Mouse (Mus musculus) lung, embryonic 15.5 days (tissue): Measurements from ENCODE around the gene Sgsm1. TPM values are rescaled to one million over a fixed set of nuclear protein-coding genes. Genes with fewer than 3 reads are reported as not detected.

Experiments used
- ATAC-seq: fragments of 200-750 bp; cut with Nextera tagmentation; 2 replicates; pipeline ENCODE4 v1.8.0; 2017; ENCODE audit warnings: moderate number of reproducible peaks, borderline replicate concordance; ENCODE audit not compliant: low FRiP score, low TSS enrichment; ENCODE audit errors: extremely low read depth
- H3K27ac ChIP-seq: fragments of 300-500 bp; sonication (generic); 2 replicates; pipeline ENCODE4 v1.5.1; 2015; ENCODE audit warnings: moderate library complexity, mild to moderate bottlenecking, inconsistent platforms
- H3K27me3 ChIP-seq: fragments of 300-500 bp; sonication (generic); 2 replicates; pipeline ENCODE4 v1.6.1; 2015; ENCODE audit warnings: inconsistent platforms
- H3K36me3 ChIP-seq: fragments of 300-500 bp; sonication (generic); 2 replicates; pipeline ENCODE4 v1.6.1; 2015; ENCODE audit warnings: inconsistent platforms
- H3K4me1 ChIP-seq: fragments of 300-500 bp; sonication (generic); 2 replicates; pipeline ENCODE4 v1.6.1; 2015; ENCODE audit warnings: inconsistent platforms
- H3K4me2 ChIP-seq: fragments of 300-500 bp; sonication (generic); 2 replicates; pipeline ENCODE4 v1.6.1; 2015; ENCODE audit warnings: inconsistent platforms, mild to moderate bottlenecking, moderate library complexity
- H3K4me3 ChIP-seq: fragments of 300-500 bp; sonication (generic); 2 replicates; pipeline ENCODE4 v1.5.1; 2015; ENCODE audit warnings: mild to moderate bottlenecking, inconsistent platforms
- H3K9ac ChIP-seq: fragments of 300-500 bp; sonication (generic); 2 replicates; pipeline ENCODE4 v1.6.1; 2015; ENCODE audit warnings: inconsistent platforms
- H3K9me3 ChIP-seq: fragments of 300-500 bp; sonication (generic); 2 replicates; pipeline ENCODE4 v1.6.1; 2016; ENCODE audit warnings: inconsistent platforms
- WGBS: fragments of 180-500 bp; shearing (Covaris S2); methylation state at CpG from one replicate; pipeline ENCODE4 v1.1.7; 2015; 5-methylcytosine and 5-hydroxymethylcytosine counted together
- polyA plus RNA-seq: library from polyadenylated mRNA; unstranded; fragments of >200 nt; fragmentation: Nextera tagmentation; extraction: Ambion mirVana; gene quantifications from 2 replicates; pipeline ENCODE4 v1.2.1, GENCODE M21; 2015

Sgsm1 gene
- polyA plus RNA-seq, 1 experiment from 2014 or later = 5.4 TPM

DNA sequence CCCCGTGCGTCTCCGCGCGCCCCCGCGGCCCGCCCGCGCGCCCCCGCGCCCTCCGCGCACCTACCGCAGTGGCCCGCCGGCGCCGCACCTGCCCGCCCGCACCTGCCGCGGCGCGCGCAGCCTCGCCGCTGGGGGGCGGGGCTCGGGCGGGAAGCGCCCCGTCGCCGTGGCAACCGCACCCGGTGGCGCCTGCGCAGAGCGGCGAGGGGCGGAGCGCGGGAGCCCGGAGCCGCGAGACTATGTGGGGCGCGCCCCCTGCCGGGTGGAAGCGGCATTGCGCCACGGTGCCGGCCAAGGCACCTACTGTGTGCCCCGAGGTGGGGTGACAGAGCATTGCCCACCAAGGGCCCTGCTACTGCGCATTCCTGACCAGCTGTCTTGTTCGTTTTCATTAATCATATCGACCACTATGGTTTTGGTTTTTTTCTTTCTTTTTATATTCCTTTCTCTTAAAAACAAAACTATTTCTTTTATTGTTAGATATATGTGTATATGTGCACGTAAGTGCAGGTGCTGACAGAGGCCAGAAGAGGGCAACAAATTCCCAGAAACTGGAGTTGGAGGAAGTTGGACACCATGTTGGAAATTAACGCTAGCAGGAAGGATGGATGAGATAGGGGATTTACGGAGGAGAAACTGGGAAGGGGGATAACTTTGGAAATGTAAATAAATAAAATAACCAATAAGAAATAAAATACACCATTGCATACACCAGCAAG lies 89.3 kb downstream of the Sgsm1 start, which contains the start of gene 2900026A02Rik:
TSS of gene 2900026A02Rik (minus strand) at position 90 of the 719 bp plus-strand sequence.
- Histone ChIP-seq H3K4me3 (peak within 1 kb of the TSS; percentile 78), H3K27me3 (peaks cover 11% of the 10 kb centered on the region; the same call in 1 of the 2 replicates), H3K9ac (peak within 1 kb of the TSS; percentile 64), H3K27ac (peak within 1 kb of the TSS; percentile 67), H3K9me3 (no peaks in the 10 kb centered on the region), H3K36me3 (no peaks in the 10 kb centered on the region), H3K4me1 (peaks cover 29% of the 10 kb centered on the region), H3K4me2 (peak within 1 kb of the TSS; percentile 95)
- WGBS = 21% methylated on average over 23 of the region's 62 CpGs
- peak; percentile 45; the same call in 1 of the 2 replicates for ATAC-seq

DNA sequence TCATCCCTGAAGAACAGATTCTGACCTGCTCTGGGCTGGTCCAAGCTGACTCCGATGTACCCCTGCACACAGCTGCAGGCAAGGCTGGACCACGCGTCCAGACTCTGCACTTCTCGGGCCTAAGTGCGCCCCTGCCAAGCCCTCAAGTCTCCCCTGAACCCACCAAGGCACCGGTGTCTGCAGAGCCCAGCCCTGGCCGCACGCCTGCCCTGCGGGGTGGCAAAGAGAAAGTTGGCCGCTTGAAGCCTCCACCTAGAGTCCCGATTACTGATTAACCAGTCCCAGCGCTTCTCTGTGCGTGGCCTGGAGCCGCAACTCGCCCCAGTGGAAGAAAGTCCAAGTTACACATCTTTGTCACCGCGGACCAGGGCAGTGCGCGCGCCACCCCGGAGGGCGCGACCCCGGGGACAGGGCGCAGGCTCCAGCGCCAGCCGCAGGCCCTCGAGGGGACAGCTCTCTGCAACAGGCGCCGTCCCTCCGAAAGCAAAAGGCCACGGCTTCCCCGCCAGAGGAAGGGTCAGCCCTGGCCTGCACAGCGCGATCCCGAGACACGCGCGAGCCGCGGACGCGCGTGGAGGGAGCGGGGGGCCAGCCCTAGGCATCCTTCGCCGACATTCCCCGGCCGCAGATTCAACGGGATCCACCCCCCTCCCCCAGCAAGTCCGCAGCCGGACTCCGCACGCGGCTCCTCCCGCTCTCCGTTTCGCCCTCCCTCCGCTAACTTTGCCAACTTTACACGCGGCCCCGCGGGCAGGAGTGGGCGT lies 90.0 kb downstream of the Sgsm1 start:
- ATAC-seq = peak; percentile 27; the same call in 1 of the 2 replicates
- Histone ChIP-seq H3K27ac (peak overlapping the region; percentile 67), H3K9ac (peak overlapping the region; percentile 64), H3K4me1 (peaks cover 27% of the 10 kb centered on the region; the same call in 1 of the 2 replicates), H3K27me3 (peaks cover 11% of the 10 kb centered on the region; the same call in 1 of the 2 replicates), H3K4me3 (peak overlapping the region; percentile 78), H3K4me2 (peak overlapping the region; percentile 95), H3K9me3 (no peaks in the 10 kb centered on the region), H3K36me3 (no peaks in the 10 kb centered on the region)
- 3% methylated on average over 55 of the region's 64 CpGs for WGBS

DNA sequence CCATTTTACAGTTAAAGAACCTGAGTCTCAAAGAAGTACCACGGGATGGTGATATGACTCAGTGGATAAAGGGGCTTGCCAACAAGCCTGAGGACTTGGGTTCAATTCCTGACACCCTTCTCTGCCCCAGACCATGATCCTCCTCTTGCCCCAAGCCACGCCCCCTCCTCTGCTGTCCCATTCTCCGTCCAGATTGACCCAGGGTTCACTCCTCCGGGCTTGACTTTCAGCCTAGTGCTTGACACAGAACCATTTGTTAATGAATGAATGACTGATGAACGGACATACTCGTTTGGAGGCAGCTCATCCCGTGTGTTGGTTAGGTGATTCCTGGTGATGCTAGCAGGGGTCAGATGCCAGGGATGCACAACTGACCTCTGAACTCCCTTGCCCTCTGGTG lies 90.7 kb downstream of the Sgsm1 start:
- no peaks in the 10 kb centered on the region for H3K9me3 ChIP-seq
- no peaks in the 10 kb centered on the region for H3K36me3 ChIP-seq
- WGBS = 52% methylated on average over 7 of the region's 7 CpGs
- peak overlapping the region; percentile 78; the same call in 1 of the 2 replicates for H3K4me3 ChIP-seq
- H3K27ac ChIP-seq = no peak overlapping the region
- H3K27me3 ChIP-seq = peaks cover 11% of the 10 kb centered on the region; the same call in 1 of the 2 replicates
- H3K4me1 ChIP-seq = peaks cover 22% of the 10 kb centered on the region; the same call in 1 of the 2 replicates
- ATAC-seq = no peak
- H3K4me2 ChIP-seq = peak overlapping the region; percentile 95
- no peak overlapping the region; the same call in 1 of the 2 replicates for H3K9ac ChIP-seq

DNA sequence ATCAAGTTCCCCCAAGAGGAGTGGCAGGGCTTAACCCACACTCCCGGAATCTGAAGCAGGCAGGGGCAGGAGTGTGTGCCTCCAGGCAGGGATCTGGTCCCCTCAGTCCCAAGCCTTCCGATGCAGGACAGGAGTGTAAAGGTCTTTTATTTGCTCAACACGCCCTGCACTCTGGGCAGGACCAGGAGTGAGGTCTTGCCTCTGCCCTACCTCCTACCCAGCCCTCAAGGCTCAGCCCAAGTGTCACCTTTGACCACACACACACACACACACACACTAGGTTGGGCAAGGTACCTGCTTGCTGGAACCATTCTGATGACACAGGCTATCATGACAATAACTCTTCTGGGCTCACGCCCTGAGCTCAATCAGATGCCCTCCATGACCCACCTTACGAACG lies 91.1 kb downstream of the Sgsm1 start:
- WGBS = 56% methylated on average over 6 of the region's 6 CpGs
- Histone ChIP-seq H3K27me3 (peaks cover 11% of the 10 kb centered on the region; the same call in 1 of the 2 replicates), H3K4me2 (peak overlapping the region; percentile 95), H3K27ac (no peak overlapping the region), H3K4me1 (peaks cover 22% of the 10 kb centered on the region; the same call in 1 of the 2 replicates), H3K36me3 (no peaks in the 10 kb centered on the region), H3K9me3 (no peaks in the 10 kb centered on the region), H3K4me3 (no peak overlapping the region), H3K9ac (no peak overlapping the region)
- ATAC-seq = no peak

DNA sequence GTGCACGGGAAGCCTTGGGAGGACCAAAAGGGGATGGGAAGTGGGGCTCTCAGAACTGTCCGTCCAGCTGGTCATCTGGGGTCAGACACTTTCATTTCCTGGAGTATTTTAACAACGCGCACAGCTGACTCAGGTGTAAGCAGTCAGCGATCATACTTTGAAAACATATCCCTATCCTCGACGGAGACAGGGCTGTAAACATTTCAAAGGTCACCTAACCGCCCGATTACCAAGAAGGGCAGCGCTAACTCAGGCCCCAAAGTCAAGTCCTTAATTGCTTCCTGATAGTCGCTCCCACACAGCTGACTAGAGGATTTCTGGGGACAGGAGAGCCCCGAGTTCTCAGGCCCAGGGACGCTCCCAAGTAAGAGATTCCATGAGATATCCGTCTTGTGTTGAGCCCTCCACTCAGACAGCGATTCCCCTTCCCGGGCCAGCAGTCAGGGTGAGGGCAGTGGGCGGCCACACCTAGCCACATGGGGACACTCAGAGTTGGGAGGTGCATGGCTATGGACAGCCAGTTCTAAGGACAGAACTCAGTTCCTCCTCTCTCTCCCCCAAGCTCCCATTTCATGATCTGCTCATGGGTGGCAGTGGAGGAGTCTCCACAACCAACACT lies 91.9 kb downstream of the Sgsm1 start:
- ATAC-seq = no peak
- Histone ChIP-seq H3K36me3 (no peaks in the 10 kb centered on the region), H3K27me3 (peaks cover 11% of the 10 kb centered on the region; the same call in 1 of the 2 replicates), H3K9me3 (no peaks in the 10 kb centered on the region), H3K9ac (no peak overlapping the region), H3K27ac (no peak overlapping the region), H3K4me3 (no peak overlapping the region), H3K4me2 (0 out of 2 replicates have a peak overlapping the region, but pooled peaks have one; percentile 95), H3K4me1 (peaks cover 26% of the 10 kb centered on the region; the same call in 1 of the 2 replicates)
- WGBS = 39% methylated on average over 17 of the region's 17 CpGs

DNA sequence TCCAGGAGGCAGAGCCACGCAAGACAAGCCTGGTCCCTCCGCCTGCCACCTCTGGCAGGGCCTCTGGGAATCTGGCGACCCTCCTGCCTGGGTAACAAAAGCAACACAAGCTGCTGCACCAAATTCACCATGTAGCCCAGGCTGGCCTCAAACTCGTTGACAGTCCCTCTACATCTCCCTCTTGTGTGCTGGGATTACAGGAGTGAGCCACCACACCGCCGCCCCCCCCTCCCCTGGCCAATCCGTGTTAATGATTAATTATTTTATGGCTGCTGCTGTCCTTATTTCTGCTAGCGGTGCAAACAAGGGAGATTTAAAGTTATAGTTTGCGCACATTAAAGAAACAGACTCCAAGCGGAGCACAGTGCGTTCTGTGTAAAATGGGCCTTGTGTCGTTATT lies 93.5 kb downstream of the Sgsm1 start:
- WGBS = 64% methylated on average over 12 of the region's 12 CpGs
- H3K4me2 ChIP-seq = no peak overlapping the region
- no peak for ATAC-seq

DNA sequence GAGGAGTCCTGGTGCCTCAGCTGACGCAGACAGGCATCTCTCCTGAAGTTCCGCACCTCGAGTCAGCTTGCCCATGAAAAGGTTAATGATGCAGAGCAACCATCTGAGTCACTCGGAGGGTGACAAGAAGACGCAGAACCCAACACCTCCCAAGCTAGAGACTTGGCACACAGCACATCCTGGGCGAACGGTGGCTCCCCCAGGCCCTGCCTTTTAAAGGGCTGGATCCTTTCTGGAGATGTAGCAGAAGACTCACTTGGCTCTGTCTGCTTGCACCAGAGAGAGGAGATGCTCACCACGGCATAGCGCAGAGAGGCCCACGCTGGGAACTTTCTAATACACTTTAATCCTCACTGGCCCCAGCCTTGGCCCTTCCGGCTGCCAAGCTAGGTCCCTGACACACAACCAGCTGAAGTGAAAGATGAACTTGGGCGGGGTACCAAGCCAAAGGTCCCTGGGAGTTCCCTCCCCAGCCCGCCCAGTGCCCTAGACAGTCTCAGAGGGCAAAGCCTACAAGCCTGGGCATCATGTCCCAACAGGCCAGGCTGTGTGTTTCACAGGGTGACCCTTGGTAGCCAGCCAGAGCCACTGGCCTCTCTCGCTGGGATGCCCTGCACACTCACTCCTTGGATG lies 94.1 kb downstream of the Sgsm1 start:
- no peak overlapping the region for H3K27ac ChIP-seq

More for the DNA sequence above, 93.5 kb downstream of the Sgsm1 start:
- Histone ChIP-seq H3K4me1 (peaks cover 28% of the 10 kb centered on the region; the same call in 1 of the 2 replicates), H3K4me3 (no peak overlapping the region), H3K27me3 (peaks cover 11% of the 10 kb centered on the region; the same call in 1 of the 2 replicates), H3K36me3 (no peaks in the 10 kb centered on the region), H3K9ac (no peak overlapping the region), H3K9me3 (no peaks in the 10 kb centered on the region), H3K27ac (no peak overlapping the region)

DNA sequence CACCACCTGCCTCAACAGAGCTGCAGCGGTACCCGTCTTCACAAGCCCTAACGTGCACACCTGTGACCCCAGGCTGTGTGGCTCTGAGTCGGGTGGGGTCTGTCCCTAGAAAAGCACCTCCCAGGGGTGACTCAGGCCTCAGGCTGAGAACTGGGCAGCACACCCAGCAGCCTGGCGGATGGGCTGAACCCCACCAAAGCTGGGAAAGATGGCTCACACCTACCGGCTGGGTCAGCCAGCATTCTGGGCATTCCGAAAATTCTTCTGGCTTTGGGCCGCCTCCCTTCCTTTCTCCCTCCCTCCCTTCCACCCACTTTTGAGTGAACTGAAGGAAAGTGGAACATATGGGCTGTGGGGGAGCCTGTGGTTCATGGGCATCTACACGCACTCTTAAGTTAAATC lies 95.0 kb downstream of the Sgsm1 start:
- peaks cover 30% of the 10 kb centered on the region for H3K4me1 ChIP-seq

More for the DNA sequence above, 94.1 kb downstream of the Sgsm1 start:
- no peaks in the 10 kb centered on the region for H3K9me3 ChIP-seq
- no peak overlapping the region for H3K4me3 ChIP-seq
- no peak for ATAC-seq
- no peak overlapping the region for H3K9ac ChIP-seq
- peaks cover 28% of the 10 kb centered on the region; the same call in 1 of the 2 replicates for H3K4me1 ChIP-seq
- WGBS = 63% methylated on average over 14 of the region's 14 CpGs
- H3K4me2 ChIP-seq = no peak overlapping the region
- no peaks in the 10 kb centered on the region for H3K36me3 ChIP-seq
- peaks cover 11% of the 10 kb centered on the region; the same call in 1 of the 2 replicates for H3K27me3 ChIP-seq

DNA sequence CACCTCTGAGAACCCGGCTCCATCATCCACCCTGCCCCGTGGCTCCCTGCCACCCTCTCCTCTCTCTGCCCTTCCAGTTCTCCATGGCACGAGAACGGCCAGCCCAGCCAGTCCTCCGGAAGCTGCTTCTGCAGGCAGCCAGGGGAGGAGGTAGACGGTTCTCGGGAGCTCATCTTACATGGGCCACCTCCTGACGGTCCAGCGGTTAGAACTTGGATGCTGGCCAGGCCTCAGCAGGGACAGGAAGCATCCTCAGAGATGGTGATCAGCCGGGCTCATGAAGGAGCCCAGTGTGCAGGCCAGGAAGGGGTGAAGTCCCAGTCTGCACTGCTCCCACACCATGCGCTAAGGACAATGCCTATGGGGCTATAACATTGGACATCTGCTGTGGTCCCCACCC lies 96.1 kb downstream of the Sgsm1 start:
- Histone ChIP-seq H3K9ac (no peak overlapping the region), H3K27me3 (no peaks in the 10 kb centered on the region), H3K27ac (no peak overlapping the region; the same call in 1 of the 2 replicates), H3K36me3 (no peaks in the 10 kb centered on the region), H3K4me3 (no peak overlapping the region), H3K4me2 (no peak overlapping the region), H3K9me3 (no peaks in the 10 kb centered on the region), H3K4me1 (peaks cover 30% of the 10 kb centered on the region)
- WGBS = 37% methylated on average over 11 of the region's 11 CpGs
- no peak for ATAC-seq

More for the DNA sequence above, 95.0 kb downstream of the Sgsm1 start:
- H3K4me3 ChIP-seq = no peak overlapping the region
- H3K27ac ChIP-seq = no peak overlapping the region
- WGBS = 67% methylated on average over 9 of the region's 9 CpGs
- peaks cover 7% of the 10 kb centered on the region; the same call in 1 of the 2 replicates for H3K27me3 ChIP-seq
- no peaks in the 10 kb centered on the region for H3K36me3 ChIP-seq
- no peak for ATAC-seq
- H3K9ac ChIP-seq = no peak overlapping the region
- no peaks in the 10 kb centered on the region for H3K9me3 ChIP-seq
- H3K4me2 ChIP-seq = no peak overlapping the region

DNA sequence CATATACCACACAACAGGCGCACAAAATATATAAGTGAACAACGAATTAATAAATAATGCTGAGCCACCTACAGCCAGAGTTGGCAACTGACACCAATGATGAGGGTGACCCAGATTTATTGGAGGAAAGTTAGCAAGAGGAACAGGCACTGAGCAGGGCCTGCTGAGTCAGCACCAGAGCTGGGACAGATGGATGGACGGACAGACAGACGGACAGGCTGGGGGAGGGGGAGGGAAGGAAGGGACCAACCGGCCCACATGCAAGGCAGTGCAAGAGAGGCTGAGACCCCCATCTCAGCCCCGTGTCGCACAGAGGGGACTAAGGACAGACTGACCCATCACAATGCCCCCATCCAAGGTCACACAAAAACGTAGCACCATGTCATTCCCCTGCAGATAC lies 96.5 kb downstream of the Sgsm1 start:
- H3K4me2 ChIP-seq = no peak overlapping the region
- no peak for ATAC-seq
- no peaks in the 10 kb centered on the region for H3K36me3 ChIP-seq
- H3K4me1 ChIP-seq = peaks cover 30% of the 10 kb centered on the region
- H3K27me3 ChIP-seq = no peaks in the 10 kb centered on the region
- no peaks in the 10 kb centered on the region for H3K9me3 ChIP-seq
- 78% methylated on average over 8 of the region's 8 CpGs for WGBS
- H3K4me3 ChIP-seq = no peak overlapping the region
- no peak overlapping the region; the same call in 1 of the 2 replicates for H3K27ac ChIP-seq
- H3K9ac ChIP-seq = no peak overlapping the region
